Mouse (Mus musculus) activated CD4-positive, CD25-positive, alpha-beta regulatory T cell, adult 4 months (primary cell): ENCODE data around the gene Majin. TPM values are rescaled to one million over a fixed set of nuclear protein-coding genes. Genes with fewer than 3 reads are reported as not detected.

Experiments used
- ATAC-seq: one replicate; pipeline ENCODE4 v1.8.0; 2017
- polyA plus RNA-seq, 2 experiments: library from polyadenylated mRNA; unstranded; fragments of 100-300 nt; shearing (Covaris generic); gene quantifications; one replicate each; pipeline ENCODE4 v1.2.1; 2017

Majin gene
- under 1 TPM in 1 of 2 experiments, not detected in 1; 0.60 TPM for polyA plus RNA-seq

- ATAC-seq: no peak
Observed at GRCm38 (mm10) chr19:6184131-6184530, at the start of gene Majin. Majin (plus strand) TSS chr19:6184388.

DNA sequence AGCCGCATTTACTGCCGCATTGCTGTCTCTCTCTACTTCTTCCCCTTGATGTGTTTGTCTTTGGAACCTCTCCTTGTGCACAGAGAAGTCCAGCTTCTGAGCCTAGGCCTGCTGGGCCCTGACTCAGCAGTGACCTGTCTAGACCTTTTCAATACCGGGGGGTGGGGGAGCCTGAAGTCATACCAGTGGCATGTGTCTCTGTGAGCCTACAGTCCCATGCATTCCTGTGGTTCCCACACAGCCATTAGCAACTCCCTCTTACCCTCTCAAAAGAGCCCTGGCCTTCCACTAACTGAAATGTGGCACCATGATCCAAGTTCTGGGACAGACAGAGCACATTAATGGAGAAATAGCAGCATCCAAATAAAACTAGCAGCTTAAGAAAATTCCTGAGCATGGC is 47.8 kb upstream of the Majin start:
- no peak for ATAC-seq

- no peak for ATAC-seq
Observed at GRCm38 (mm10) chr19:6139701-6140100, 44.5 kb upstream of the Majin start.

DNA sequence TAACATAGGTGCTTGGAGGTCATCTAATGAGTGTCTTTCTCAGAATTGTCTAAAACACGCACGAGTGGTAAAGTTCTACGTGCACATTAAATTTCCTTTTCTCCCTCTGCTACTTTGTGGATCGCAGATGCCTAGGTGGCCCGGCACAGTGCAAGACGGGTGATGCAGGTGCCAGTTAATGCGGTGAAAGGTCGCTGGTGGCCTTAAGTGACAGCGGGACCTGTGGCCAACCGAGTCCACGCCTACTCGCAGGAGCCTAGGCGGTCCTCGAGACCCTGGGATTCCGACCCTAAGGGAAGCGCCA is 43.9 kb upstream of the Majin start:
- no peak for ATAC-seq

DNA sequence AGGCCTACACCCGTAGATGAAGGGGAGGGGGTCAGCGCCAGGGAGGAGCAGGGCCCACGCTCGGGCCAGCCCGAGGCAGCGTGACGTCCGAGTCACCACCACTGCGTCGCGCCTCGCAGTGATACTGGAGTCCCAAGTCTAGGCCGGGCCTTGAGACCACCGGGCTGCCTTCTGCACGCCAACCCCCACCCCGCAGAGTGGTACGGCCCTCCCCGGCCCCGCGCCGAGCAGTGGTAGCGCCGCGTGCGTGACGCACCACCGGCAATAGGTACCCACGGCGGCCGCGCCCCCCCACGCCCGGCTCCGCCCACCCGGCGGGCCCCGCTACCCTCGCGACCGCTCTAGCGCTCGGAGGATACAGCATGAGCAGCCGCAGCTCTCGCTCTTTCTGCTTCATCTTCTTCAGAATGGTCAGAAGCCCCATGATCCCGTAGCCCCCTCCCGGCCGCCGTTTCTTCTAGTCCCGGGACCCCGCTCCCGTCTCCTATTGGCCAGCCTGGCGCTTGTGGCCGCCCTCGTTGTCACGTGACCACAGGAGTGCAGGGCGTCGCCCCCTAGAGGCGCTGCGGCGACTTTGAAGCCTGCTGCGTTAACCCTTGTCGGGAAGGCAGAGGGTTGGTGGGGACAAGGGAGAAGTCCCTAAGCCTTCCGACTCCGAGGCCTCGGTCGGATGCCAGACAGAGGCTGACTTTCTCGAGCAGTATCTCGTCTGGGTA is 43.4 kb upstream of the Majin start, which contains the start of gene Batf2:
Gene Batf2, plus strand, starts transcription at position 306 of the 716 bp plus-strand sequence.
- peak; percentile 87 for ATAC-seq

DNA sequence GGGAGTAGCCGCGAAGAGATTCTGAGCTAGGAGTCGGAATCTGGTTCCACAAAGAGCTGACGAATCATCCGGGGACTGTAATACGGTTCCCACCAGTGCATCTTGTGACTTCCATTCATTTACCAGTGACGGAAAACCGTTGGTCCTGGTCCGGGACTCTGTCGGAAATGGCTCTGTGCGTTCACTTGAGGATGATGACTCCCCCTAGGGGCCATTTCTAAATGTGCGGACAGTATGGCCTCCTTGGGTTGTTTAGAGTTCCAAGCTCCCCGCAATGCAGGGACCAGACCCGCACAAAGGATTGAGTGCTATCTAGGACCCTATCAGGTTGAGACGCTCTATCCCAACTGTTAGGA is 42.8 kb upstream of the Majin start, which contains the start of gene Arl2:
Gene Arl2, minus strand, starts transcription at position 155 of the 356 bp plus-strand sequence.
- peak; percentile 63 for ATAC-seq

DNA sequence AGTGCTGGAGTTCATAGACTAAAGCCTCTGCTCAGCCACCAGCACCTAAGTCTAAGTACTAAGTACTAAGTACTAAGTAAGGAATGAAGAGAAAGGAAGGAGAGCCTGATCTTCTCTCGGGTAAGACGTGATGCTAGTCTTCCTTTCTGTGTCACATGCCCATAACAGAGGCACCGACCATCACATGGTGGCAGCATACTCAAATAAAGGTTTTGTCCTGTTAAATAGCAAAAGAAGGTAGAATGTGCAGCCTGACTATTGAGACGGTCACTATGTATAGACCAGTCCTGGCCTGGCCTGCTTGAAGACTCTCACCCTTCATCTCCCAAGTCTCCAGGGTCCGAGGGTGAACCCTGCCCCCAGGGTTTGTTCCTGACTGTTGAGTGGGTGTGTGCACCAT is 39.3 kb upstream of the Majin start:
- no peak for ATAC-seq

DNA sequence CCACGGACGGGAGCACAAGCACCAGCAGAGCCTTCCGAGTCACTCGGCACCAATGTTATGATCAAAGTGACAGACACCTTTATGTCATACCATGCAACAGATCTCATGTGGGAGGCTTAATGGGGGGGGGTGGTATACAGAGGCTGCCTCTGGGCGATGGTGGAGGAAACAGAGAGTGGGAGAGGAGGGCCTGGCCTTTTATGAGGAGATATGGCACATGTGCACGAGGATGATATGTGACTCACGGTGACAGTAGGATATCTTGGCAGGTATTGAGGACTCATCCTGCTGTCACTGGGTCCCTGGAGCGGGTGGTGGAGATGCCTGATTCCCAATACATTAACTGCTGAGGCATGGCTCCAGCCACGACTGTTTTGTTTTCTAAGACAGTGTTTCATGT is 29.0 kb upstream of the Majin start:
- no peak for ATAC-seq

DNA sequence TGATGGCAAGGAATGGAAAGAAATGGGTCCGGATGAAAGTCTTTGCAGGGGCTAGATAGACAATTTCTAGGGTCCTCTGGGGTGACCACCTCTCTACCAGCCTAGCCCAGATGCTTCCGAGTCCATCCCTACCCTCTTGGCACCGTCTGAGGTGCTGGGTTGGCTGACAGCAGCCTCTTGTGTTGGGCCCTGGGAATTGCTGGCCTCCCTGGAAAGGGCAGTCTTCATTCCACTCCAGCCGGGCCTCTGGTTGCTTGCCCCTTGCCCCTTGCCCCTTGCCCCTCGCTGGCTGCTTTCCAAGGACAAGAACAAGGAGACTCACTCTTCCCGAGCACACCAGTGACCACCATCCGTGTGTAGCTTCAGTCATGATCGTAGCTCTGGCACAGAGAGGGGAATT is 27.8 kb upstream of the Majin start:
- ATAC-seq: no peak

DNA sequence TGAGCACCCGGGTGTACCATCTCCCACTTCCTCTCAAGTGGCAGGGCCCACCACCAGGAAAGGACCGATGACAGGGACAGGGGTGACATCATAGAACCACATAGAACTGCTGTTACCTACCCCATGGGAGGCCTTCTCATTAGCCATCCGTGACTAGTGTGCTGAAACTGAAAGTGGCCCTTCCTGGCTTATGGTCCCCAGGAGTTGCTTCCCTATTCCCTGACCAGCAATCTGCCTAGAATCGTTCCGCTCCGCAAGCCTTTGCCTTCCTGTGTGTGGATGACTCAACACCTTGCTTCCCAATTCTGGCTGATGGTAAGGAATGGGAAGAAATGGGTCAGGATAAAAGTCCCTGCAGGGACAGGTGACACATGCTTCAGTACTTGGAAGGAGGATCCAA is 27.0 kb upstream of the Majin start:
- no peak for ATAC-seq

GRCm38 (mm10) chr19:6163872-6164547 is 20.2 kb upstream of the Majin start:
- ATAC-seq: no peak

- no peak for ATAC-seq
Observed at GRCm38 (mm10) chr19:6166750-6167149, 17.4 kb upstream of the Majin start.

- ATAC-seq: no peak
Observed at GRCm38 (mm10) chr19:6171215-6171614, 13.0 kb upstream of the Majin start.

- ATAC-seq: no peak
Observed at GRCm38 (mm10) chr19:6174771-6175170, 9.4 kb upstream of the Majin start.

DNA sequence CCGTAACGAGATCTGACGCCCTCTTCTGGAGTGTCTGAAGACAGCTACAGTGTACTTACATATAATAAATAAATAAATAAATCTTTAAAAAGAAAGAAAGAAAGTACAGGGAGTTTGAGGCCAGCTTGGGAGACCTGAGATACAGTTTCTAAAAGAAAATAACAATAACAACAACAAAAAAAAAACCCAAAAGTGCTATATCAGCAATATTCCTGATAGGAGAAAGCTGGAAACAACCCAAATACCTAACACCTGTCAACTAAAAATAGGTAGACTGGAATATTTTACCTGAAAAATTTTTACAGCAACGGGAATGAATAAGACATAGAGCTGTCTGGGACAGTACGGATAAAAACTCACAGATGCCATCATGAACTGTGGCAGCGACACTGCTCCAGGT is 5.4 kb upstream of the Majin start:
- no peak for ATAC-seq

- no peak for ATAC-seq
Observed at GRCm38 (mm10) chr19:6181629-6182028, 2.6 kb upstream of the Majin start.

GRCm38 (mm10) chr19:6182534-6182933 is 1.7 kb upstream of the Majin start:
- ATAC-seq: no peak

DNA sequence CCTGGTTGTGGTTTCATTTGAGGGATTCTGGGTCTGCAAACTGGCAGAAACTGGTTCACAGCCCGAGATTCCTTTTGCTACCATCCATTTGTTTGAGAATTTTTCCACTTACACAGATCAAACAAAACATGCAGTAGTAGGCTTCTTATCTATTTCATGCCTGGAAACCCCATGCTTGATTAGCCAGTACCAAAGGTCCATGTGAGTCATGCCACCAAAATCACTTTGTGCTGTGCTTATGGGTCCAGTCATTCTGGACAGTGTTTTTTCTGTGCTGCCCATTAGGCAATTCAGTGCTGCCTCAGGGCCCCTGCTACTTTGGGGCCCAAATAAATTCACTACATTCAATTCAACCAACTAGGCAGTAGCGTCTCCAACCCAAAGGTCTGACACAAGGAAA is 20.1 kb downstream of the Majin start:
- no peak for ATAC-seq

DNA sequence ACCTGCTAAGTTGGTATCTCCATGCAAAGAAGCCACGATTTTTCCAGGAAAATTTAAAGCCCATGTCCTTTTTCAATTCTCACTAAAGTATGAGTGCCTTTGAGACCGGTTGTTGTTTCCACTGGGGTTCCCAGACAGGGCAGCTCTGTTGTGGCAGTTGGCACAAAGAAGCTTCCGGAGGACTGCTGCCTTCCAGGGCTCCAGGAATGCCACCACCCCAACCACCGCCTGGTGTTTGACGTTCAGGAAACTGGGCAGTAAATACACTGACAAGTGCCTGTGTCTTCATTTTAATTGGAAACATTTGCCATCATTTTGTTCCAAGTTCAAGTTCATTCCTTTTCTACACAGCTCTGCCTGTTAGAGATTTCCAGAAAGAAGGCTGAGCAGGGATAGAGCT is 22.5 kb downstream of the Majin start:
- ATAC-seq: no peak

- no peak for ATAC-seq
Observed at GRCm38 (mm10) chr19:6216046-6216705, 32.0 kb downstream of the Majin start.

- ATAC-seq: no peak
Observed at GRCm38 (mm10) chr19:6218606-6219005, 34.4 kb downstream of the Majin start.

DNA sequence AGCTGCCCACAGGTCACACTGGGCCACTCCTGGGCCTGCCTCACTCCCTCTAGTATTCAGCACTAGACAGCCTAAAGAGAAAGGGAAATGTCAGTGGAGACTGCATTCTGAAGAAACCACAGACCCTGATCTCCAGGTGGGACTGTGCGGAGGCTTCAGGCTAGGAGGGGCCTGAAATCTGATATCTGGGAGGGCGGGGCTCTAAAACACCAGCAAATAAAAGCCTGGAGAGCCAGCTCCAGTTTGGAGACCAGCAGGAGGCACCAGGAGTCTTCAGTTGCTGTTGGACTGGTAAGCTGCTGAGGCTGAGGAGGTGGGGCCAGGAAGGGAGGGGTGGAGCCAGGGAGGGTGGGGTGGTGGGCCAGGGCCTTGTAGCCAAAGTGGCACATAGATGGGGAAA is 41.9 kb downstream of the Majin start, which contains the start of gene Gpha2:
Gene Gpha2, plus strand, starts transcription at position 246 of the 400 bp plus-strand sequence.
- ATAC-seq: no peak

DNA sequence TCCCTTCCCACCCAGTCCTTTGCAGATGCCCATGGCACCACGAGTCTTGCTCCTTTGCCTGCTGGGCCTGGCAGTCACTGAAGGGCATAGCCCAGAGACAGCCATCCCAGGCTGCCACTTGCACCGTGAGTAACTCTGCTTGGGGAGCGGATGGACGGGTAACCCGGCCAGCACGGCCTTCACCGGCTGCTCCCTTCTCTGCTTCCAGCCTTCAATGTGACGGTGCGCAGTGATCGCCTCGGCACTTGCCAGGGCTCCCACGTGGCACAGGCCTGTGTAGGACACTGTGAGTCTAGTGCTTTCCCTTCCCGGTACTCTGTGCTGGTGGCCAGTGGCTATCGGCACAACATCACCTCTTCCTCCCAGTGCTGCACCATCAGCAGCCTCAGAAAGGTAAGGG is 42.6 kb downstream of the Majin start:
- ATAC-seq: no peak

DNA sequence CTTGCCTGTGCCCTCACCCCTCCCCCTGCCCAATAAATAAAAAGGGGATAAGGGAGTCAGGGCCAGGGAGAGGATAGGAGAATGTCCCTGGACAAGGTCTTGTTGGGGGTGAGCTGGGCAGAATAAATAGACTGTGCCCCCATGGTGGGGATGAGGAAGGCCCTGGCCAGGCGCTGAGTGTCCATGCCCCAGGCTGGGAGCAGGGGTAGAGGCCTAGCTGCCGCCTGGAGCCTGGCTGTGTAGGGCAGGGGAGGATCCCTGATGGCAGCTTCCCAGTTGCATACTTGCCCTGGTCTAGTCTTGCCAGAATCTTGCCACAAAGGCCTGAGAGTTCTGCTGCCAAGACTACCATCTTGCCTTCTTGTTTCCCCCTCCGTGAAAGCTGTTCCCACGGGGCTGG is 43.7 kb downstream of the Majin start:
- ATAC-seq: no peak
